8 mouse cellular contexts compared by ENCODE assay signal in the genomic region with DNA sequence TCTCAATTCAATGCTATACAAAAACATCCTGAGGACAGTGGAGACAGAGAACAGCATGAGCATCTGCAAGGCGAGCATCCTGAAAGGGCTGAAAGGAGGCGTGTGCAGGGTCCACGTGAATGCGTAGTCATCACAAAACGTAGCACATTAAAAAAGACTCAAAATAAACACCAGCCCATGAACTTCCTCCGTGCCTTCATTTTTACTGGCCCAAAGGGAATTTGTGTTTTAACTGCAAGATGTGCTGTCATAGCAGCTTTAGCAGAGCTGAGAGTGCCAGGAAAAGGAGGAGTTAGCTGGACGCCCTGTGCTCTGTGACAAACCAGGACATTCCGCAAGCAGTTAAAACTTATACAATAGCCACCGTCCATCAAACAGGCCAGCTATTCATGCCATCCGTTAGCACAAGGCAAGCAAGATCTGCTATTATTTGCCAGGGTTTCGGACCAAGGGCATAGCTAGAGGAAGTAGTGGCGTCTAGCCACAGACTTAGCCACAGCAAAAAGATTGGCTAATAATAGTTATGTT.
A peak's percentile ranks its signal among the peaks of the same experiment; 100 is the strongest.
DNase-seq lines count a peak whose midpoint lies in the region; ATAC-seq and TF ChIP-seq lines count a peak whose summit lies in the region.

No protein-coding gene starts in this region.

- H3K9me3 ChIP-seq in neural tube, embryonic 12.5 days = no peaks in the 10 kb centered on the region

- H3K36me3 ChIP-seq in neural tube, embryonic 12.5 days = no peaks in the 10 kb centered on the region
- no peaks in the 10 kb centered on the region for H3K36me3 ChIP-seq in thymus, adult 2 months (ENCODE audit: control insufficient read depth, insufficient read depth, low read length)

- WGBS in neural tube, embryonic 12.5 days = 13% methylated on average over 12 of the region's 12 CpGs
- WGBS in thymus, adult 2 months = 9% methylated on average over 12 of the region's 12 CpGs

- no peak for TF ChIP-seq CTCF in thymus, adult 2 months (IDR thresholded peaks at IDR 0.05; ENCODE audit: borderline replicate concordance, control insufficient read depth, extremely low read depth, insufficient read depth, low read length, poor library complexity)

- peak overlapping the region; percentile 54 for H3K4me2 ChIP-seq in neural tube, embryonic 12.5 days (replicated peaks)

- TF ChIP-seq POLR2A in thymus, adult 2 months (IDR thresholded peaks at IDR 0.05; ENCODE audit: control insufficient read depth, extremely low read depth, insufficient read depth, low read length, poor library complexity) = no peak

- peaks cover 13% of the 10 kb centered on the region; the same call in 1 of the 2 replicates for H3K4me1 ChIP-seq in neural tube, embryonic 12.5 days
- no peaks in the 10 kb centered on the region for H3K4me1 ChIP-seq in thymus, adult 2 months (replicated peaks; ENCODE audit: control insufficient read depth, insufficient read depth, low read length)

- no peak for DNase-seq in frontal cortex, postnatal 10 days (ENCODE audit: low spot score in 2 of 2)
- DNase-seq in right cerebral cortex, adult 2 months (ENCODE audit: low spot score in 2 of 2) = peak; percentile 24 to 54
- no peak for DNase-seq in right cerebral cortex, postnatal 4 days
- DNase-seq in kidney, postnatal 36 days = peak; percentile 20 to 53
- no peak for DNase-seq in thymus, adult 2 months
- DNase-seq in urinary bladder, postnatal 25 days (ENCODE audit: low spot score) = no peak

- no peak overlapping the region for H3K27ac ChIP-seq in neural tube, embryonic 12.5 days
- H3K27ac ChIP-seq in thymus, adult 2 months (ENCODE audit: control insufficient read depth, insufficient read depth, low read length) = no peak overlapping the region

- no peak overlapping the region for H3K4me3 ChIP-seq in neural tube, embryonic 12.5 days
- no peak overlapping the region for H3K4me3 ChIP-seq in thymus, adult 2 months (ENCODE audit: control insufficient read depth, insufficient read depth, low read length)

- H3K9ac ChIP-seq in neural tube, embryonic 12.5 days = peak overlapping the region; percentile 33; the same call in 1 of the 2 replicates

- no peaks in the 10 kb centered on the region for H3K27me3 ChIP-seq in neural tube, embryonic 12.5 days (replicated peaks)
- H3K27me3 ChIP-seq in thymus, adult 2 months (ENCODE audit: control insufficient read depth, insufficient read depth, low read length) = no peaks in the 10 kb centered on the region

- ATAC-seq in frontal cortex, adult (ENCODE audit: low TSS enrichment) = peak; percentile 86
- peak; percentile 50; the same call in 1 of the 2 replicates for ATAC-seq in neural tube, embryonic 12.5 days (ENCODE audit: low FRiP score, low read depth)

Comparison
In these comparisons a context has a peak if more than half of its experiments do, and no peak if none do; other contexts are left out.
1. DNase-seq: peak in right cerebral cortex, adult 2 months (2 of 2) and kidney, postnatal 36 days (2 of 2); none in frontal cortex, postnatal 10 days (0 of 2), right cerebral cortex, postnatal 4 days (single experiment), thymus, adult 2 months (single experiment) and urinary bladder, postnatal 25 days (single experiment).